Mouse (Mus musculus): ENCODE data around the gene H2-M11. TPM values are rescaled to one million over a fixed set of nuclear protein-coding genes. Genes with fewer than 3 reads are reported as not detected.

Gene H2-M11
- not detected in 2 replicates for polyA plus RNA-seq (2014; fragmentation: Nextera tagmentation; extraction: Ambion mirVana)

DNA sequence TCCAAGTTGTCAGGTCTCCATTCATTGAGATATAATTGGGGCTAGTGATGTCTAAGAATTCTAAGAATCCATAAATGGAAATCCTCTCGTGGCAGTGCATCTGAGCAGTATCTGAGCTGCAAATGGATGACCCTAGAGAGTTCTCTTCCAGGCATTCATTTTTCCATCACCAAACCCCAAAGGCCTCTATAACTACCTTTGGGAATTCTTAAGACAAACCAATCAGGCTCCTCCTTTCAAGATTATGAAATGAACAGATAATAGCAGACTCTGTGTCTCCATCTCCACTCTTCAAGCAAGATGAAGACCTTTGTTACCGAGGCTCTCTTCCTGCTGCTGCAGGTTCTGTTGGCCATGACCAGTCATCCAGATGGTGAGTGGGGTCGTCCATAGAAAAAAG lies at the start of gene H2-M11:
Gene H2-M11, plus strand, starts transcription at position 301 of the 400 bp plus-strand sequence.
- no peaks in the 10 kb centered on the region for H3K27me3 ChIP-seq (ENCODE audit: control insufficient read depth, insufficient read depth, low read length)
- H3K27ac ChIP-seq (replicated peaks in 1 of 2; ENCODE audit: control insufficient read depth in 1 of 2, insufficient read depth in 1 of 2, low read depth in 2 of 2, low read length in 2 of 2) = no peak within 1 kb of the TSS
- H3K9ac ChIP-seq (ENCODE audit: low read length) = no peak within 1 kb of the TSS
- no peaks in the 10 kb centered on the region for H3K36me3 ChIP-seq (ENCODE audit: control insufficient read depth, insufficient read depth, low read length)
- H3K4me1 ChIP-seq (ENCODE audit: control insufficient read depth in 2 of 2, insufficient read depth in 2 of 2, low read length in 2 of 2) = no peaks in the 10 kb centered on the region
- 44% methylated on average over 3 of the region's 3 CpGs for WGBS
- no peaks in the 10 kb centered on the region for H3K9me3 ChIP-seq (ENCODE audit: control insufficient read depth, low read length)
- H3K4me2 ChIP-seq (ENCODE audit: low read length) = no peak within 1 kb of the TSS
- ATAC-seq (ENCODE audit: insufficient number of reproducible peaks, insufficient read depth, low FRiP score, low read depth) = no peak
- H3K4me3 ChIP-seq (ENCODE audit: control insufficient read depth in 1 of 2, insufficient read depth in 1 of 2, low read depth in 1 of 2, low read length in 2 of 2) = no peak within 1 kb of the TSS

DNA sequence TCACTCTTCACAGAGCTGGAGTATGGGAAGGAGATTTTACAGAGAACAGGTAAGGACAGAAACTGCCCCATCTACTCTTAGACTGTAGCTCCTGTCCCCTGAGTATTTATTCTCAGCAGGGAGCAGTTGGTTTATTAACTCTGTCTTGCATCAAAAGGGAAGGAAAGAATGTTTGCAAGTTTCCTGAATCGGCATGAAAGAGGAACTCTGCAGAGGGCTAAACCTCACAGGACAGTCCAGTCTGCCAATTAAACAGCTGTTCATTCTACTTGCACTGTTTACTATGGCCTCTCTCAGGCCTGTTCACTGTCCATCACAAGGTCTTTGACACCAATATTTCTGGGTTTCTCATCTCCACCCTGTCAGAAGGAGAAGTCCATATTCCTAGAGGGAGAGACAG lies 46.4 kb upstream of the H2-M11 start:
- Histone ChIP-seq H3K9me3 (ENCODE audit: control insufficient read depth, low read length) (no peaks in the 10 kb centered on the region), H3K27me3 (ENCODE audit: control insufficient read depth, insufficient read depth, low read length) (no peaks in the 10 kb centered on the region), H3K27ac (replicated peaks in 1 of 2; ENCODE audit: control insufficient read depth in 1 of 2, insufficient read depth in 1 of 2, low read depth in 2 of 2, low read length in 2 of 2) (no peak overlapping the region), H3K4me3 (ENCODE audit: control insufficient read depth in 1 of 2, insufficient read depth in 1 of 2, low read depth in 1 of 2, low read length in 2 of 2) (no peak overlapping the region), H3K4me2 (ENCODE audit: low read length) (no peak overlapping the region), H3K36me3 (ENCODE audit: control insufficient read depth, insufficient read depth, low read length) (no peaks in the 10 kb centered on the region), H3K4me1 (ENCODE audit: control insufficient read depth in 2 of 2, insufficient read depth in 2 of 2, low read length in 2 of 2) (no peaks in the 10 kb centered on the region), H3K9ac (ENCODE audit: low read length) (no peak overlapping the region)
- 53% methylated on average over 1 of the region's 1 CpGs for WGBS
- ATAC-seq (ENCODE audit: insufficient number of reproducible peaks, insufficient read depth, low FRiP score, low read depth) = no peak

DNA sequence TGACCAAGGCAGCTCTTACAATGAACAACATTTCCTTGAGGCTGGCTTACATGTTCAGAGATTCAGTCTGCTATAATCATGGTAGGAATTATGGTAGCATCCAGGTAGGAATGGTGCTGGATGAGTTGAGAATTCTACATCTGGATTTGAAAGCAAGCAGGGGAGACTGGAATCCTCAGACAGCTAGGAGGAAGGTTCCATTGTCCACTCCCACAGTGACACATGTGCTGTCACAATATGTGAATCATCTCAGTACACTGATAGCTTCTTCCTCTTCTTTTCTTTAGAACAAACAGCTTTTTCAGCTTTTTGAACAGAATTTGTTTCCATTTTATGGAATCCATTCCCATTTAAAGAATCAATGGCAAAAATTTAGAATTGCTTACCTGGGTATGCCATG lies 43.0 kb upstream of the H2-M11 start:
- Histone ChIP-seq H3K36me3 (ENCODE audit: control insufficient read depth, insufficient read depth, low read length) (no peaks in the 10 kb centered on the region), H3K4me1 (ENCODE audit: control insufficient read depth in 2 of 2, insufficient read depth in 2 of 2, low read length in 2 of 2) (no peaks in the 10 kb centered on the region), H3K27me3 (ENCODE audit: control insufficient read depth, insufficient read depth, low read length) (no peaks in the 10 kb centered on the region), H3K27ac (replicated peaks in 1 of 2; ENCODE audit: control insufficient read depth in 1 of 2, insufficient read depth in 1 of 2, low read depth in 2 of 2, low read length in 2 of 2) (no peak overlapping the region), H3K9ac (ENCODE audit: low read length) (no peak overlapping the region), H3K4me3 (ENCODE audit: control insufficient read depth in 1 of 2, insufficient read depth in 1 of 2, low read depth in 1 of 2, low read length in 2 of 2) (no peak overlapping the region), H3K4me2 (ENCODE audit: low read length) (no peak overlapping the region), H3K9me3 (ENCODE audit: control insufficient read depth, low read length) (no peaks in the 10 kb centered on the region)
- no peak for ATAC-seq (ENCODE audit: insufficient number of reproducible peaks, insufficient read depth, low FRiP score, low read depth)

Other genes starting within 250 kb of the H2-M11 start
- not detected in 2 replicates for gene H2-M10.1, start 220.9 kb upstream of the H2-M11 start, polyA plus RNA-seq (2014; fragmentation: Nextera tagmentation; extraction: Ambion mirVana)
- gene H2-M10.3, start 178.7 kb upstream of the H2-M11 start, polyA plus RNA-seq (2014; fragmentation: Nextera tagmentation; extraction: Ambion mirVana) = not detected in 2 replicates
- not detected in 2 replicates for gene H2-M10.4, start 84.7 kb upstream of the H2-M11 start, polyA plus RNA-seq (2014; fragmentation: Nextera tagmentation; extraction: Ambion mirVana)
- not detected in 2 replicates for gene H2-M9, start 95.6 kb downstream of the H2-M11 start, polyA plus RNA-seq (2014; fragmentation: Nextera tagmentation; extraction: Ambion mirVana)
- not detected in 2 replicates for gene H2-M1, start 125.1 kb downstream of the H2-M11 start, polyA plus RNA-seq (2014; fragmentation: Nextera tagmentation; extraction: Ambion mirVana)
- not detected in 2 replicates for gene H2-M10.5, start 225.8 kb downstream of the H2-M11 start, polyA plus RNA-seq (2014; fragmentation: Nextera tagmentation; extraction: Ambion mirVana)

Measured in heart, embryonic 14.5 days (tissue).